Mouse (Mus musculus): ENCODE results near the gene Cfap69.

- TF ChIP-seq CTCF (IDR thresholded peaks at IDR 0.05; ENCODE audit: low read depth, low read length) (no peak), POLR2A (IDR thresholded peaks at IDR 0.05; ENCODE audit: insufficient read depth, low read length) (no peak), EP300 (IDR thresholded peaks at IDR 0.05; ENCODE audit: insufficient read depth, low read depth, low read length) (no peak)
Measured at GRCm38 (mm10) chr5:5561041-5561706, 102.9 kb downstream of the Cfap69 start.
